Mouse (Mus musculus): Measurements from ENCODE around the gene Vax1. TPM values are rescaled to one million over a fixed set of nuclear protein-coding genes. Genes with fewer than 3 reads are reported as not detected.

The Vax1 gene
- polyA plus RNA-seq, 1 experiment from 2014 or later, result not detected

- H3K27me3 ChIP-seq, result no peaks in the 10 kb centered on the region
- H3K27ac ChIP-seq, result no peak overlapping the region
- no peaks in the 10 kb centered on the region for H3K36me3 ChIP-seq
- no peak overlapping the region for H3K9ac ChIP-seq
- H3K9me3 ChIP-seq, result no peaks in the 10 kb centered on the region
- WGBS, result 41% methylated on average over 2 of the region's 2 CpGs
- H3K4me1 ChIP-seq, result 0 out of 2 replicates have a peak, but pooled peaks cover 3% of the 10 kb centered on the region
- no peak overlapping the region for H3K4me3 ChIP-seq
- no peak for ATAC-seq (ENCODE audit: borderline replicate concordance, extremely low read depth, low FRiP score, low TSS enrichment)
- no peak overlapping the region for H3K4me2 ChIP-seq
These were observed 34.9 kb downstream of the Vax1 start for GRCm38 (mm10) chr19:59134916-59135315.

GRCm38 (mm10) chr19:59133202-59133601 is 36.7 kb downstream of the Vax1 start:
- Histone ChIP-seq H3K36me3 (no peaks in the 10 kb centered on the region), H3K9me3 (no peaks in the 10 kb centered on the region), H3K4me1 (0 out of 2 replicates have a peak, but pooled peaks cover 3% of the 10 kb centered on the region), H3K4me3 (no peak overlapping the region), H3K27ac (no peak overlapping the region), H3K9ac (no peak overlapping the region), H3K27me3 (no peaks in the 10 kb centered on the region), H3K4me2 (no peak overlapping the region)
- WGBS, result 46% methylated on average over 11 of the region's 11 CpGs
- no peak for ATAC-seq (ENCODE audit: borderline replicate concordance, extremely low read depth, low FRiP score, low TSS enrichment)

DNA sequence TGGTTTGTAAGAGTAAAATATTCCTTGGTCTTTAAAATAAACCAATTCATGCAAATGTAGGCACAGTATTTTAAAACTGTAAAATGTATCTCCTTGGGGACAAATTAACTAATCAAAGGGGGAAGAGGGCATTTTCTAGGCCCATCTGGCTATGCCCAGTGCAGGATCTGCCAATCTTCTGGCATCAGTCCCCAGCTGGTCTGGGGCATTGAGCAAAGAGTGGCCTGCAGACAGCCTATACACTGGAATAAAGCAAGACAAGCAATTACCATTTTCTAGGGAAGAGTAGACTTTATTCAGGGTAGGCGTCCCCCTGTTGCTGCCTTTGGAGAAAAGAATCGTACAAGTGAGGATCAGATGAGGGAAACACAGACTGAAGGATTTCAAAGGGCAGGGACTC is 40.2 kb downstream of the Vax1 start:
- Histone ChIP-seq H3K4me1 (0 out of 2 replicates have a peak, but pooled peaks cover 3% of the 10 kb centered on the region), H3K4me2 (no peak overlapping the region), H3K36me3 (no peaks in the 10 kb centered on the region), H3K27me3 (no peaks in the 10 kb centered on the region), H3K27ac (no peak overlapping the region), H3K9ac (no peak overlapping the region), H3K4me3 (no peak overlapping the region), H3K9me3 (no peaks in the 10 kb centered on the region)
- ATAC-seq (ENCODE audit: borderline replicate concordance, extremely low read depth, low FRiP score, low TSS enrichment), result no peak
- 83% methylated on average over 2 of the region's 2 CpGs for WGBS

DNA sequence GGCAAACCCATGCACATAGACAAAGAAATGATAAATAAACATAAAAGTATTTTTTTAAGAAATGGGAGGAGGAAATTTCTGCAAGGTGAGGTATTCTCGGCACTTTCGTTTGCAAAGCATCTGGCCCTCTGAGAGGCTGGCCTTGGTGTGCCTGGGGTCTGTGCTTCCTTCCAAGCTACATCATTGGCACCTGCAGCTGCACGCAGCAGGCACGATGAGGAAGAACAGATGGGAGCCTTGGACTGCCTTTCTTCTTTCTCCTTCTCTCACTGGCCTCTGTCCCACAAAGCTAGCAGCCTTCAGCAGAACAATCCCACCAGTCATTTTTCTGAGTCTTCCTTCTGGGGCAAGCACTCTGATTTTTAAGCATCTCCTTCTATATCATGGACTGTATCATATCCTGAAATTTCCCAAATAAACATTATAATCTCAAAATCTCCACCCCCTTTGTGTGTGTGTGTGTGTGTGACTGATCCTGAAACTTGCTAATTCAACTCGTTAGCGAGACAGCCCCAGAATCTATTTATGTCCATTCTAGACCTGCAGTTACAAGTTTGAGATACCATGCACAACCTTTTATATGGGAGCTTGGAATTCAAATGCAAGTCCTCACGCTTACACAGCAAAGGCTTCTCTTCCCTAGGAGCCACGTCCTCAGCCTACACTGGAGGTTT is 41.2 kb downstream of the Vax1 start:
- ATAC-seq (ENCODE audit: borderline replicate concordance, extremely low read depth, low FRiP score, low TSS enrichment), result no peak
- Histone ChIP-seq H3K27ac (no peak overlapping the region), H3K4me1 (0 out of 2 replicates have a peak, but pooled peaks cover 3% of the 10 kb centered on the region), H3K9ac (no peak overlapping the region), H3K4me3 (no peak overlapping the region), H3K4me2 (no peak overlapping the region), H3K27me3 (no peaks in the 10 kb centered on the region), H3K36me3 (no peaks in the 10 kb centered on the region), H3K9me3 (no peaks in the 10 kb centered on the region)
- WGBS, result 64% methylated on average over 8 of the region's 8 CpGs

GRCm38 (mm10) chr19:59127424-59127823 is 42.4 kb downstream of the Vax1 start:
- Histone ChIP-seq H3K27me3 (no peaks in the 10 kb centered on the region), H3K9ac (no peak overlapping the region), H3K4me1 (0 out of 2 replicates have a peak, but pooled peaks cover 3% of the 10 kb centered on the region), H3K36me3 (no peaks in the 10 kb centered on the region), H3K4me3 (no peak overlapping the region), H3K9me3 (no peaks in the 10 kb centered on the region), H3K27ac (no peak overlapping the region), H3K4me2 (no peak overlapping the region)
- 81% methylated on average over 3 of the region's 3 CpGs for WGBS
- no peak for ATAC-seq (ENCODE audit: borderline replicate concordance, extremely low read depth, low FRiP score, low TSS enrichment)

Other genes with a start within 250 kb of the Vax1 start
- 1.3 and 1.4 TPM in 2 replicates for gene Eno4, start 226.6 kb downstream of the Vax1 start, polyA plus RNA-seq (2015; fragmentation: Nextera tagmentation; extraction: Ambion mirVana)
- gene Hspa12a, start 226.4 kb downstream of the Vax1 start, polyA plus RNA-seq (2015; fragmentation: Nextera tagmentation; extraction: Ambion mirVana), result 4.4 and 5.1 TPM in 2 replicates
- gene Shtn1, start 94.0 kb downstream of the Vax1 start, polyA plus RNA-seq (2015; fragmentation: Nextera tagmentation; extraction: Ambion mirVana), result 5.4 and 5.8 TPM in 2 replicates
- gene Kcnk18, start 49.2 kb upstream of the Vax1 start, polyA plus RNA-seq (2015; fragmentation: Nextera tagmentation; extraction: Ambion mirVana), result not detected in 2 replicates
- 5.5 and 6.0 TPM in 2 replicates for gene Slc18a2, start 90.8 kb upstream of the Vax1 start, polyA plus RNA-seq (2015; fragmentation: Nextera tagmentation; extraction: Ambion mirVana)
- 18.4 TPM in 2 replicates for gene Rps12-ps3, start 152.2 kb upstream of the Vax1 start, polyA plus RNA-seq (2015; fragmentation: Nextera tagmentation; extraction: Ambion mirVana)
- gene Pdzd8, start 175.7 kb upstream of the Vax1 start, polyA plus RNA-seq (2015; fragmentation: Nextera tagmentation; extraction: Ambion mirVana), result 9.7 and 9.9 TPM in 2 replicates